Comparison of ENCODE assay signal across 28 mouse cellular contexts in the genomic region with DNA sequence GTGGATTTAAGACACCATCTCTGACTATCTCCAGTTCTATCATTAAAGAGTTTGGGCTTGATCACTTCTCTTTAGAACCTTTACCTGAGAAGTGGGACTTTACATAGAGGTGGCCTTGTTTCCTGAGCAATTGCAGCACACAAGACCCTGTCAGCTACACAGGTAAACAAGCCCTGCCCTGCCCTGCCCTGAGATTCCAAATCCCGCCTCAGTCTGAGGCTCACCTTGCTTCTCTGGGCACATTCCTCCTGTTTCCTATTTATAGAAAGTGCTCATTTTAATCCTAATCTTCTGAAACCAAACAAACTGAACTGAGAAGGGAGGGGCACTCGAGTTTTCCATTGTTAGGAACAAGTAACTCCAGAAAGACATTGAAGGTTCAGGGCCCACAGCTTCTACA. TPM values are rescaled to one million over a fixed set of nuclear protein-coding genes. Genes with fewer than 3 reads are reported as not detected.
DNase-seq lines count a peak whose midpoint lies in the region; ATAC-seq and TF ChIP-seq lines count a peak whose summit lies in the region.
"Had no signal": no experiment of that assay in that cellular context is flagged by ENCODE, and none has a peak within 500 bp of the region (broad histone marks: within the 10 kb centered on the region; RNA-seq: fewer than 3 reads in every experiment).

No protein-coding gene starts in this region.

- no peak for TF ChIP-seq POLR2A in kidney, adult 2 months (IDR thresholded peaks at IDR 0.05; ENCODE audit: low read depth, low read length)

- no peak for DNase-seq in kidney, adult 2 months
- DNase-seq in kidney, postnatal 25 days, result no peak
- peak; percentile 7 for DNase-seq in lung, postnatal 10 days
- DNase-seq in lung, postnatal 4 days, result no peak
- DNase-seq in stomach, postnatal 0 days (ENCODE audit: low spot score), result peak; percentile 19
- DNase-seq: adrenal gland, adult 8-10 months; adrenal gland, postnatal 14 days; adrenal gland, postnatal 36 days; B cell, adult 2 months; cerebellum, adult 11-12 months; cerebellum, adult 2 months; cerebellum, adult 9-10 months; cerebellum, postnatal 10 days; cerebellum, postnatal 36 days; embryo, embryonic 11 days had no signal

- H3K27me3 ChIP-seq in kidney, adult 2 months (replicated peaks; ENCODE audit: control insufficient read depth, insufficient read depth, low read length), result no peaks in the 10 kb centered on the region
- no peaks in the 10 kb centered on the region for H3K27me3 ChIP-seq in stomach, embryonic 14.5 days (ENCODE audit: control insufficient read depth, insufficient read depth, low read length)
- H3K27me3 ChIP-seq in stomach, postnatal 0 days (ENCODE audit: control insufficient read depth, insufficient read depth, low read length), result no peaks in the 10 kb centered on the region
- H3K27me3 ChIP-seq: CH12.LX; embryonic facial prominence, embryonic 13.5 days; embryonic facial prominence, embryonic 15.5 days; forebrain, embryonic 12.5 days; Patski had no signal

- peak; percentile 49; the same call in 1 of the 2 replicates for ATAC-seq in stomach, embryonic 14.5 days (ENCODE audit: insufficient number of reproducible peaks, insufficient read depth, low FRiP score, low read depth)
- peak; percentile 53; the same call in 1 of the 2 replicates for ATAC-seq in stomach, postnatal 0 days (ENCODE audit: low FRiP score, low TSS enrichment)
- no peak for ATAC-seq in monocyte, adult 5-6 weeks (replicated peaks; ENCODE audit: insufficient number of reproducible peaks, low FRiP score, low TSS enrichment, poor library complexity, severe bottlenecking)
- ATAC-seq: activated CD4-positive, CD25-positive, alpha-beta regulatory T cell, adult 4 months; CD4-positive, CD25-positive, alpha-beta regulatory T cell, adult 4 months; forebrain, embryonic 14.5 days; Patski had no signal

- TF ChIP-seq EP300 in stomach, postnatal 0 days (optimal IDR thresholded peaks at IDR 0.05), result no peak

- no peak overlapping the region for H3K4me3 ChIP-seq in kidney, adult 2 months (ENCODE audit: insufficient read depth, low read depth, low read length)
- no peak overlapping the region for H3K4me3 ChIP-seq in stomach, embryonic 14.5 days (ENCODE audit: low read depth, low read length)
- H3K4me3 ChIP-seq in stomach, postnatal 0 days (ENCODE audit: low read depth, low read length), result no peak overlapping the region
- H3K4me3 ChIP-seq: embryonic facial prominence, embryonic 13.5 days; embryonic facial prominence, embryonic 15.5 days; erythroblast, embryonic 14.5 days; forebrain, embryonic 10.5 days; forebrain, embryonic 12.5 days had no signal

- no peak for TF ChIP-seq CTCF in kidney, adult 2 months (conservative IDR thresholded peaks at IDR 0.05; ENCODE audit: insufficient read depth, insufficient read length, low read depth, low read length)
- no peak for TF ChIP-seq CTCF in stomach, postnatal 0 days (IDR thresholded peaks at IDR 0.05; ENCODE audit: low read depth)

- no peak overlapping the region for H3K9ac ChIP-seq in stomach, embryonic 14.5 days (replicated peaks; ENCODE audit: low read depth, low read length)
- no peak overlapping the region for H3K9ac ChIP-seq in stomach, postnatal 0 days (ENCODE audit: low read length)
- H3K9ac ChIP-seq: embryonic facial prominence, embryonic 13.5 days; embryonic facial prominence, embryonic 15.5 days; forebrain, embryonic 12.5 days had no signal

- H3K36me3 ChIP-seq in kidney, adult 2 months (ENCODE audit: control insufficient read depth, insufficient read depth, low read length), result no peaks in the 10 kb centered on the region
- no peaks in the 10 kb centered on the region for H3K36me3 ChIP-seq in stomach, embryonic 14.5 days (ENCODE audit: control insufficient read depth, insufficient read depth, low read length)
- H3K36me3 ChIP-seq in stomach, postnatal 0 days (ENCODE audit: control insufficient read depth, insufficient read depth, low read length), result no peaks in the 10 kb centered on the region
- H3K36me3 ChIP-seq: embryonic facial prominence, embryonic 13.5 days; embryonic facial prominence, embryonic 15.5 days; forebrain, embryonic 10.5 days; forebrain, embryonic 12.5 days; G1E had no signal

- no peak overlapping the region for H3K4me2 ChIP-seq in stomach, embryonic 14.5 days (replicated peaks; ENCODE audit: low read depth, low read length)
- H3K4me2 ChIP-seq in stomach, postnatal 0 days (replicated peaks; ENCODE audit: low read depth), result no peak overlapping the region
- H3K4me2 ChIP-seq: embryonic facial prominence, embryonic 13.5 days; embryonic facial prominence, embryonic 15.5 days; forebrain, embryonic 12.5 days had no signal

- 50% methylated on average over 2 of the region's 2 CpGs for WGBS in kidney, adult 2 months
- 54% methylated on average over 2 of the region's 2 CpGs for WGBS in stomach, embryonic 14.5 days
- 31% methylated on average over 2 of the region's 2 CpGs for WGBS in stomach, postnatal 0 days

- peak overlapping the region; percentile 46; the same call in 1 of the 2 replicates for H3K27ac ChIP-seq in kidney, adult 2 months (ENCODE audit: insufficient read depth, low read depth, low read length)
- H3K27ac ChIP-seq in stomach, embryonic 14.5 days (ENCODE audit: low read length), result no peak overlapping the region
- no peak overlapping the region for H3K27ac ChIP-seq in stomach, postnatal 0 days (replicated peaks)
- H3K27ac ChIP-seq: embryonic facial prominence, embryonic 13.5 days; embryonic facial prominence, embryonic 15.5 days; forebrain, embryonic 10.5 days; forebrain, embryonic 12.5 days had no signal

- no peaks in the 10 kb centered on the region for H3K9me3 ChIP-seq in stomach, embryonic 14.5 days (ENCODE audit: control insufficient read depth, low read depth, low read length)
- H3K9me3 ChIP-seq in stomach, postnatal 0 days (ENCODE audit: control insufficient read depth, low read length), result no peaks in the 10 kb centered on the region
- H3K9me3 ChIP-seq: embryonic facial prominence, embryonic 13.5 days; embryonic facial prominence, embryonic 15.5 days; forebrain, embryonic 10.5 days; forebrain, embryonic 12.5 days; G1E had no signal

- peaks cover 24% of the 10 kb centered on the region for H3K4me1 ChIP-seq in kidney, adult 2 months (ENCODE audit: control insufficient read depth, insufficient read depth, low read length)
- no peaks in the 10 kb centered on the region for H3K4me1 ChIP-seq in stomach, embryonic 14.5 days (ENCODE audit: control insufficient read depth, insufficient read depth, low read length)
- no peaks in the 10 kb centered on the region for H3K4me1 ChIP-seq in stomach, postnatal 0 days (replicated peaks; ENCODE audit: control insufficient read depth, insufficient read depth)
- H3K4me1 ChIP-seq: forebrain, embryonic 10.5 days; forebrain, embryonic 12.5 days had no signal

RNA-seq across cellular contexts. Expression of a gene that starts 19.4 kb away (rescaled TPM):
- 55.0 and 62.9 TPM in 2 replicates for polyA plus RNA-seq in kidney, adult 2 months (2012; rRNA removed)
- polyA plus RNA-seq in stomach, embryonic 14.5 days (2014; fragmentation: Nextera tagmentation; extraction: Ambion mirVana), result 30.5 and 31.4 TPM in 2 replicates
- polyA plus RNA-seq in stomach, postnatal 0 days (2015; fragmentation: Nextera tagmentation; extraction: Ambion mirVana), result 10.4 TPM in 2 replicates
- total RNA-seq in monocyte, adult 5-6 weeks (2017), result 354 to 365 TPM (median 355 TPM) in 3 replicates

Comparison
In these comparisons a context has a peak if more than half of its experiments do, and no peak if none do; other contexts are left out.
1. DNase-seq: peak in lung, postnatal 10 days (single experiment) and stomach, postnatal 0 days (single experiment); none in kidney, adult 2 months (single experiment), kidney, postnatal 25 days (0 of 2) and lung, postnatal 4 days (0 of 2).